Mouse (Mus musculus): ENCODE data around the gene Cldnd1. TPM values are rescaled to one million over a fixed set of nuclear protein-coding genes. Genes with fewer than 3 reads are reported as not detected.

The Cldnd1 gene
- 10 to 100 TPM; 71.9 to 75.0 TPM for total RNA-seq (2021)
- long read RNA-seq, experiment 1, transcript Cldnd1-201 (5 exons, 2,147 nt) = major isoform, 63 of 76 reads
- long read RNA-seq, experiment 1, transcript Cldnd1-204 (6 exons, 1,540 nt) = minor isoform, 5 of 76 reads
- long read RNA-seq, experiment 1, partial matches to known transcripts = 2 of 76 reads
- long read RNA-seq, experiment 1, other reads (novel, unspliced or antisense) = 6 of 76 reads
- long read RNA-seq, experiment 2, transcript Cldnd1-201 (5 exons, 2,147 nt) = major isoform, 88 of 120 reads
- long read RNA-seq, experiment 2, transcript Cldnd1-204 (6 exons, 1,540 nt) = minor isoform, 6 of 120 reads
- long read RNA-seq, experiment 2, partial matches to known transcripts = 13 of 120 reads
- long read RNA-seq, experiment 2, other reads (novel, unspliced or antisense) = 13 of 120 reads

DNA sequence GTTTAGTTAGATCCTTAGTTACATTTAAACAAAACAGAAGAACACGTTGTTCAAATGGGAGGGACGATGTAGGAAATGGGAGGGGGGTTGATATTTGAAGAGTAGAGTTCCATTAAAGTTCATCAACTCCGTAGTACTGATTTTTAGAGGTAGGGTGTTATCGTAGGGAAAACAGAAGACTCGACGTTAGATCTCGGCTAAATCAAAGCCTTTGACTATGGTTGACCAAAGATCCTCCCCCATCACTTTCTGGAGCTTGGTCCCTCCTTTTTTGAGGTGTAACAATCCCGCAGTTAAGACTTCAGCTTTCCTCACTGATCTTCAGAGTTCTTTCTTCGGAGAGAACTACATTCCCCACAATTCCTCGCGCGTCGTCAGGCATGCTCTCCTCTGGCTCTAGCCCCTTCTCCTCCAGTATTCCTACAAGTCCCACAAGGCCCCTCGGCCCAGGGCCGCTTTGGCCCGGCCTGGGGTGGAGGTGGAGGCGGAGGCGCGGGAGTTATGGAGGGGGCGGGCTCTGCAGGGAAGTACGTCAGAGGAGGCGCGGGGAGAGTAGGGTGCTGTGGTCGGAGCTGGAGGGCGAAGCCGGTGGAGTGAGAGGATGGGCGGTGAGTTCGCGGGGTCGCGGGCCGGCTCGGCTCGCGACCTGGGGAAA is at the start of gene Cldnd1:
Cldnd1 (plus strand) TSS at position 434 of the 655 bp plus-strand sequence.
- peak; percentile 80 to 94 for DNase-seq (ENCODE audit: low spot score in 2 of 2)

DNA sequence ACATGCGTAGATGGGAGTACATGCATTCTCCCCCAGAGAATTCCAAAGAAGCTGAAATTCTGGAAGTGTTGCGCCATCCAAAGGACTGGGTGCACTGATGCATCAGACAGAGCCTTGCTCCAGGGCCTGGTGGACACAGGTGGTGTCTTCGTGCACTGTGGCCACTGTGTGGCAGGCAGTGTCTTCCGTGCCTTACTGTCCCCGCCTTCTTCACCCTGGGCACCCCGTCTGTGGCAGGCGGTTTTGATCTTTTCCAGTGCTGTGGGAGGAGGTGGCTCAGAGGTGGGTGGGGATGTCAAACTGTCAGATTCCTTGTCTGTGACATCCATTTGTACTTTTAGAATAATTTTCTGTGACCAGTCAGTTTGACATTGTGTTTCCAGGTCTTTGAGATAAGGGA is 49.0 kb upstream of the Cldnd1 start:
- no peak for DNase-seq (ENCODE audit: low spot score in 2 of 2)

DNA sequence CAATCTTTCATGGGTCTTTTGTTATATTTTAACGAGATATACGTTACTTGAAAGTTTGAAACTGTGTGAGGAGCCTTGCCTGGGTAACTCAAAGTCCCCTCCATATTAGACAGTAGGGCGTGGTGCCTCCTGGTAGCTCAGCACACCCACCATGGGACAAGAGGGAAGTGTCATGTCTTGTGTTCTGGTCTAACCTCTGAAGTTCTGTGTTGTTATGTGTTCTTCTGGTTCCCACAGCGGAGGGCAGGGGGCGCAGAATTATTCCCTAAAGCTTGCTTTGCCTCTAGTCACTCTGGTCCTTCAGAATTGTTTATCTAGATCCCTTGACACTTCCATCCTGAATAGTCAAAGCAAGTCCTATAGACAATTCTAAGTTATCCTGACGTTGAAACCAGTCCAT is 45.7 kb upstream of the Cldnd1 start:
- no peak for DNase-seq (ENCODE audit: low spot score in 2 of 2)

DNA sequence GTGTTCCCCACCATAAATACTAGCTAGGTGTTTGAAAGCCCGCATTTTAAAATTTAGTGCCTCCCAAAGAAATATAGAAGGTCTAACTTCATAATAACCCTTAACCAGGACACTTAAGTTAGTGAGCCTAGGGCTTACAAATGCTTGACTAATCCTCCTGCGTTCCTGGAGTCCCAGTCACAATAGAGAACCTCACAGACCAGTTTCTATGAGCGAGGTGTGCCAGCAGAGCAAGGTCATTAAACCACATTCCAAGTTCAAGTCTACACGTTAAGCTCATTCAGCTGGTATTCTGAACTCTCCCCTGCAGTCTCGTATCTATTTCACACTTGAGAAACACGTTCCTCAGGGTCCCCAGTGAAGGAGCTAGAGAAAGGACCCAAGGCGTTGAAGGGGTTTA is 44.8 kb upstream of the Cldnd1 start:
- no peak for DNase-seq (ENCODE audit: low spot score in 2 of 2)

DNA sequence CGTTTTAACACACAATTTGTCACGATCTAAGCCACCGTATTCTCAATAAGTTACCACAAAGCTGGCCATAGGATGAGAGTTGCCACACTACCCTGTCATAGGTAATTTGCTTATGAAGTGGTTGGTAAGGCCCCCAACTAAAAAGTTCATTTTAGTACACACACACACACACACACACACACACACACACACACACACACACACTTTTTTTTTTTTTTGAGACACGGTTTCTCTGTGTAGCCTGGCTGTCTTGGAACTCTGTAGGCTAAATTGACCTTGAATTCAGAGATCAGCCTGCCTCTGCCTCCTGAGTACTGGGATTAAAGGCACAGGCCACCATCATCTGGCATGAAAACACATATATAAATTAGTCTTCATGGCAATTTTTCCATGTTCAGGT is 43.8 kb upstream of the Cldnd1 start:
- DNase-seq (ENCODE audit: low spot score in 2 of 2) = no peak

DNA sequence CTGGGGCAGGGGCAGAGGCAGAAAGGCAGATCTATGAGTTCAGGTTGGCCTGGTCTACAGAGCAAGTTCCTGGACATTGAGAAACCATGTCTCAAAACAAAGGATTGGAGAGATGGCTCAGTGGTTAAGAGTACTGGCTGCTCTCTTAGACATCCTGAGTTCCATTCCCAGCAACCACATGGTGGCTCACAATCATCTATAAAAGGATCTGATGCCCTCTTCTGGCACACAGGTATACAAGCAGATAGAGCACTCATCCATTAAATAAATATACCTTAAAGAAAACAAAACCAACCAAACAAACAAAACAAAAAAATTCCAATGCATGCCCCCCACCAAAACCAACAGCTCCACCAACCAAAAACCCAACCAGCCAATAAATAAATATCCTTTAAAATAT is 43.2 kb upstream of the Cldnd1 start:
- no peak for DNase-seq (ENCODE audit: low spot score in 2 of 2)

DNA sequence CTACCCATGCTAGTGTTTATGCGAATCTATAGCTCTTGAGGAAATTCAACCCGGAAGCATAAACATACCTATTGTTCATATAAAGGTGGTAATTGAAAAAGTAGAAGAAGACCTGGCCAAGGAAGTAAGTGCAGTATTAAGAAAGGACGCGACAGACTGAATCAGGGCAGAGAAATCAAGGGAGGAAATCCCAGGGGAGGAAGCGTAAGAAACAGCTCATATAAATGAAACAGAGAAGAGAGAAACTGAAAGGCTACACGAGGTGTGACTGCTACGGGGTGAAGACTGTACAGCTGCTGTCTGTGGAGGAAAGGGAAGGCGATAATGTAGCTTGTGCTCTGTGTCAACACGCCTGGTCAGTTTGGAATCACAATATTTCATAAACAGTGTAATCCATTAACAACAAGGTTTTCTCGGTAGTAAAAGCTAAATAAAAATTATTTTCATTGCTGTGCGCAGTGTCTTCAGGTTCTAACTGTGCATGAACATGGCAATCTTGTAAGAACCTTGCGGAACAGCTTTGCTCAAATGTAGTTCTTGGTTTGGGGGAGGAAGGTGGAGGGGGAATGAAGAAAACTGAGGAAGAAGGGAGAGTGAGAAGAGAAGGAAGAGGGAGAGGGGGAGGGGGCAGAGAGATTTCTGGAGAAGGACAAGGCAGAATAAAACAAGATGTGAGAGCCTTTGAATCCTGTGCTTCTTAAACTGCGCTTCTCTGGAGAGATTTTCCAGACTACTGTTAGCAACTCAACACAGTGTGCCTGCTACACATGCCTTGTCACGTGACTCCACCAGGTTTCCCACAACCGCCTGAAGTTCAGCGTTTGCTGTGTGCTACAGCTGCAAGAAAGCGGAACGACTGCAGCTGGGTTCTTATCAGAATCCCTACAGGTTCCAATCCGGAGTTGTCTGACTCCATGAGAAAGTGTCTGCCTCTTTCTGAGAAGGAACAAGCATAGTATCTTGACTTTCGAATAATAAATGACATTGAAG is 41.9 kb upstream of the Cldnd1 start:
- DNase-seq (ENCODE audit: low spot score in 2 of 2) = no peak

DNA sequence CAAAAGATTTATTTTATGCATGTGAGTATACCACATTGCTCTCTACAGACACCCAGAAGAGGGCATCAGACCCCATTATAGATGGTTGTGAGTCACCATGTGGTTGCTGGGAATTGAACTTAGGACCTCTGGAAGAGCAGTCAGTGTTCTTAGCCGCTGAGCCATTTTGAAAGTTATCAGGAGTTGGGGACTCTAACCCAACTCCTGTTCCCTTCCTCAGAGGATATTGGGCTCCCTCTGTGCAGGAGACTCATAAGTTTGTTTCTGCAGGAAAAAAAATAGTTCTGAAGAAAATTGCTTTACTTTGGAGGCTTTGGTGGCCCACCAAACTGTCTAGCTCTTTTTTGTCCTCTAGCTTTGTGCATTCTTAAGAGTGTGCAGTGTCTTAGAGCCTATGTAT is 39.2 kb upstream of the Cldnd1 start:
- DNase-seq (ENCODE audit: low spot score in 2 of 2) = no peak

DNA sequence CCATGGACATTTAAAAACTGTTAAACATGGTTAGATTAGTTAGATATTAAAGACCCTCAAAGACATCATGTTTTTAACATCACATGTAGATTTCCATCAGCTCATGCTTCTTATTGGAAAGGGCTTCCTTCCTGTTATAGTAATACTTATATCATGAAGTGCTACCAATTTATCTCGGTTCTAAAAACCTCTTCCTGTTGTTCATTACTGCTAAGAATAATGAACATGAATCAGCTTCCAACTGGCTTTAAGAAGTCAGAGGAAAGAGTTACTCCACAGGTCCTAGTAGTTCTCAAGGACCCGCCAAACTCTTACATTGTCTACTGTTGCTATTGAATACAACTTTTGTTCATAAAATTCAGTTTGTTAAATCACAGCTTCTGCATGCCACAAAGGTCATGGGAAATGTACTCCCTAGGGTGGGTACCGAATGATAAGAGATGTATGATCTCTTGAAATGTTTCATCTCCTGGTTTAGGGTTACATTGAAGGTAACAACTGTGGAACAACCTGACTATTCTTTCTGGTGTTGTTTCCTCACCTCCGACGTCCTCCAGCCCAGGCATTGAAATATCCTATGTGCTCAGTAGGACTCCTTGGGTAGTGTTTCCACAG is 38.0 kb upstream of the Cldnd1 start:
- DNase-seq (ENCODE audit: low spot score in 2 of 2) = no peak

DNA sequence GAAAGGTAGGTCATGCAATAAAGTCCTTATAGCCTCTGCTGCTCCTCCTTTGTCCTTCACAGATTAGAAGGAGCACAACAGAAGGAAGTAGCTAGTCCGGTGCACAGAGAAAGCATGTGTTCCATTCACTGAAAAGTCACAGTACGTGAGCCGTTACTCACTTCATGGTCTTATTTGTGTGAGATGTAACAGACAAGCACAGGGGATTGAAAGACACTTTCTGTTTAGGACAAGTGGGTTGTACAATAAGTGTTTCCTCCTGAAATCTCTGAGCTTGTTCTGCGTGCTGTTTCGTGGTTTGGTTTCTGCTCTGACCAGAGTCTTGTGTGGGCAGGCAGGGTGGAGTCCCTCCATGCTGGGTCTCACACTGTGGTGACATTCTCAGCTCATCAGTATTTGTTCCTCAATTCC is 37.4 kb upstream of the Cldnd1 start:
- no peak for DNase-seq (ENCODE audit: low spot score in 2 of 2)

DNA sequence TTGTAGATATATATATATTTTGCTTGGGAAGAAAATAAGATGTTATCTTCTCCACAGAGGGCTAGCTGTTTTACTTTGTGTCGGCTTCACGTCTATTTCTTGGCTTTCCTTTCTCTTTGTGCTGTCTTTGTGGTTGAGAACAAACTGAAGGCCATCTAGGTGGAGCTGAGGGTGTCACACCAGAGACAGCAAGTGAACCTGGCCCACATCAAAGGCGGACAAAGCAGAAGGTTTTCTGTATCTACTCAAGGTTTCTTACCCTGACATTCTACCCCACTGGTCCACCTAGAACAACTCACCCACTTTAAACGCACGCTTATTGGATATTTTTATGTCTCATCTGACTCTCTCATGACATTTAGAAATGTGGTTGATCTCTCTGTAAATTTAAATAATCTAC is 33.6 kb upstream of the Cldnd1 start:
- no peak for DNase-seq (ENCODE audit: low spot score in 2 of 2)

DNA sequence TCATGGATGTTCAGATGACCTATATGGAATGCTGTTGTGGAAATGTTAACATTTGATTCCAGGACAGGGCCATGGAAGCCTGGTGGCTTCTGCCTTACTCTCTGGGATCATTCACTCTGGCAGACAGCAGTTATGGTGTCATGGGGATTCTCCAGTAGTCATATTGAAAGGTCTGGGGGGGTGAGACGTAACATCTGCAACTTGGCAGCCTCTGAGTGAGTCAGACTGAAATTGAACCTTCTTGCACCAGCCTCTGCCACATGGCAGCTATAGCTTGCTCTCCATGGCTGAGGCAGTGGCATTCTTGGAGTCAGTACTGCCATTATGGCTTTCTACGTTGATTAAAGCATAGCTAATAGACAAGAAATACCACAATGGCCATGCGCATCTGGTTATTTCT is 30.9 kb upstream of the Cldnd1 start:
- DNase-seq (ENCODE audit: low spot score in 2 of 2) = no peak

DNA sequence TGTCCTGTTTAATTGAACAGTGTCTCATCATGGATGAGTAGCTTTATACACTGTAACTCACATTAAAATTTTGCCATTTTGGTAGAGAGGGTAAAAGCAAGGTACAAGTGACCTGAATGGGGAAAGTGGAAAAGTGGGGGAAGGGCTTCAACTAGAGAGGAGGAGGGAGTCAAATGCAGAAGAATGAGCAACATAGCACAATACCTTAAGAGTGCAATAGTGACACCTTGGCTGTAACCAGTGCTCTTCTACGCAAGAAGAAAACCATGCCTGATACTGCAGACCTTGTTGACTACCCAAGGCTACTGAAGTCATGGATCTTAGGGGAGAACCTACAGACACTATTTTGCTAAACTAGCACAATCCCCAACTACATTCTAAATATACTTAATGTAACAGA is 30.4 kb upstream of the Cldnd1 start:
- DNase-seq (ENCODE audit: low spot score in 2 of 2) = no peak

DNA sequence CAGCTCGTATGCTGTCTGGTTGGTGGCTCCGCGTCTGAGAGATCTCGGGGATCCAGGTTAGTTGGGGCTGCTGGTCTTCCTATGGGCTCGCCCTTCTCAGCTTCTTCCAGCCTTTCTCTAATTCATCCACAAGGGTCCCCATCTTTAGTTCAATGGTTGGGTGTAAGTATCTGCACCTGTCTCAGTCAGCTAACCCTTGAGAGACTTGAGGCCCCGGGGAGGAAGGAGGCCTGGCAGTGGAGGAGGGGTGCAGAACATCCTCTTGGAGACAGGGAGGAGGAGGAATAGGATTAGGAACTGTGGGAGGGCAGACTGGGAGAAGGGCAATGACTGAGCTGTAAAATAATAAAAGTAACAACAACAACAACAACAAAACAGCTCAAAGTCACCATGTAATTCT is 27.5 kb upstream of the Cldnd1 start:
- no peak for DNase-seq (ENCODE audit: low spot score in 2 of 2)

DNA sequence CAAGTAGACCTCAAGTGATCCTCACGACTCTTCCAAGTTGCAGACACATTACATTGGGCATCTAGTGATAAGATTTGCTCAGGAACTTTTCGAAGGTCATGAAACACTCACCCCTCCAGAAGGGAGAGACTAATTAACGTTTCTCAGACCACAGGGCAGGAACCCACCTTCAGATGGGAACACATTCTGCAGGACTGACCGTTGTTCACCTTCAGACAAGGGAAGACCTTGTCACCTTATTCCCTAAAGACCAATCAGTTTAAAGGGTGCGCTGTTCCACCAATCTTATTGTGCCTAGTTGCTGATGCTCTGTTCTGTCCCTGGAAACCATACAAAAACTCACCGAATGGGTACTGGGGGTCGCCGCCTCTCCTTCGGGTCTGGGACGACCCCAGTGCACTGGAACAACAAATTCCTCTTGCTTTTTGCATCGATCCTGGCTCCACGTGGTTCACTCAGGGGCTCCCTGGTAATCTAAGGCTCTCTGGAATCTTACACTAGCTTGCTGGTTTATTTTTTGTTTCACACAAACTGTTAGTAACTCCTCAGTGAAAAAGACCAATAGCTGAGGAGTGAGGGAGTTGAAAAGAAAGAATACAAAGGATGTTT is 26.8 kb upstream of the Cldnd1 start:
- DNase-seq (ENCODE audit: low spot score in 2 of 2) = no peak

DNA sequence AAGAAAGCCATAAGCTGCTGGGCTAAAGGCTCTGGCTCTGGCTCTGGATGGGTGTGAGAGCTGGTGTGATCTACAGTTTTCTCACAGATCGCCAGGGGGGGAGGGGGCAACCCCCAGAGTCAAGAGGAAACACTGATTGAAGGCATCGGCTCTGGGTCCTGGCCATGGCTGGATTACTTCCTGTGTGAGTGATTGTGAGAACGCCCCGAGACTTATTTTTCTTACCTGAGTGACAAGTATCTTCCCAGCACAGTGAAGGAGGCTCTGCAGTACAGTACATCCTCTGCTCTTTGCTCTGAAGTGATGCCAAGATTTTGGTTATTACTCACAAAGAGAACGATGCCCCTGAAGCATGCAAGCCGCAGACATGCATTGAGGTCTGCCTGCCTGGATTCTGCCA is 25.9 kb upstream of the Cldnd1 start:
- no peak for DNase-seq (ENCODE audit: low spot score in 2 of 2)

DNA sequence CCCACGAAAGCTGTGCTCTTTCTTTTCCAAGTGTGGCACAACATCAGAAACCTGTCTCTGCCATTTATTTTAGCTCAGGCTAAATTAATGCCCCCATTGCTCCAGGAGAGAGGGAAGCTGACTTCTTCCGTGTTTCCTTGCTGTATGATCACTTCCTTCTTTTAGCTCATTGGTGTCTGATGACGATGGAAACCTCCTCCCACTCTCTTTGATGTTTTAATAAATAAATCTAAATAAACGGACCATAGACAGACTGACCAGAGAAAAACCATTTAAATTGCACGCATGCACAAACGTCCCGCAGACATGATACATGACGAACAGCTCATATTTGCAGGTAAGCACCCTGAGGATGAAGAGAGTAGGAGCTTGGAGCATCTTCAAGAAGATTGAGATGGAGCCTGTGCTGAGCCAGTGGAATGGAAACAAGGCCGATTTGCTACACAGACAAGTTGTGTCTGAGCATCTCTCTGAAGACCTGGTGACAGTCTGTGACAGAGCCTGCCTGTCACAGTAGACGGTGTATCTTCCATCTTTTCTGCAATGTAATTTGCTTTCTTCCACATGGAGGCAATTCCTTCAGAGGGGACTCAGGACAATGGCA is 25.3 kb upstream of the Cldnd1 start:
- no peak for DNase-seq (ENCODE audit: low spot score in 2 of 2)

DNA sequence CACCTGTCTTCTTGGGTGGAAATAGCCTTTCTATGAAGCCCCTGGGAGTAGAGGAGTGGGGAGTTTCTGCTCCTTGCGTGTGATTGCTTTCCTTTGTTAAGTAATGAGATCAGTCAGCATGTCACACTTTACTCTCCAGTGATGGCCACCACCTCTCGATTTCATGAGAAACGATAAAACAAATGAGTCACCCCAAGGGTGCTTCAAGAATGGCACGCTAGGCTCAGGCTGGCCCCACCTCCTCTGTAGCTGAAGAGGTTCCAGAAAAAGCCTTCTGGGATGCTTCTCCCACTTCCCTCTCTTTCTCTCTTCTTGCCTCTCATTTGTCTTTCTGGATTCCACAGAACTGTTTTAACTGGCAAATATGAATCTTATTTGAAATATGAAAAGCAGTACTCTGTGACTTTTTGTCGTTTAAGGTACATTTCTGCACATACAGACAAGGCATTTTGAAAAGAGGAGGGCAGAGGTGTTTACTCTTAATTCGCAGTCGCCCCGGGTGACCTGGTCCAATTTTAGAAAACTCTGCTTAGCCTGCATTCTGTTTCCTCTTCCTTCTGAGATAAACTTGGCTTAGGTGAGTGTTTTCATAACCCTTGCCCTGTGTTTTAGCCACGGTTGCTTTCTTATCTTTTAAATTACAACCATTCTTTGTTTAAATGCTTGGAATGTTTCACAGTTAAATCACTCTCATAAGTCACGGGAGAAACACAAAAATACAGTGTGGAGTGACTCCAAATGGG is 24.2 kb upstream of the Cldnd1 start:
- DNase-seq (ENCODE audit: low spot score in 2 of 2) = no peak

DNA sequence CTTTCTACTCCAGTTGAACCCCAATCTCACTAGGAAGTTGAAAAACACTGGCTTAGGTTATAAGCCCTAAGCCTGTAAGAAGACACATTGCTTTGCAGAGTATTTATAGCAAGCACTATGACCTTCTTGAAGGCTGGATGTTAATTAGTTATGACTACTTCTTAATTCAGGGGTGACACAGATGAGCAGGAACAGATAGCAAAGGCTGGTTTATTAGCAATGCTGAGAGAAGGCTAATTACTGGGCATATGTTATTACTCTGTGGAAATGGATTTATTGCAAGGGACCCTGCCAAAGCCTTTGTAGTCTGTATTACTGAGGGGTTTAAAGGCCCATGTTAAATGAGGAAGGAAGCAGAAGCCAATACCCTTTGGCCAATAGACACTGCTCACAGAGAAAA is 22.7 kb upstream of the Cldnd1 start:
- DNase-seq (ENCODE audit: low spot score in 2 of 2) = no peak
